Mouse (Mus musculus): ENCODE measurements around the gene Chst14. TPM values are rescaled to one million over a fixed set of nuclear protein-coding genes. Genes with fewer than 3 reads are reported as not detected.

Chst14 gene
- polyA plus RNA-seq (2015; fragmentation: Nextera tagmentation; extraction: Ambion mirVana), result 26.3 and 26.9 TPM in 2 replicates

DNA sequence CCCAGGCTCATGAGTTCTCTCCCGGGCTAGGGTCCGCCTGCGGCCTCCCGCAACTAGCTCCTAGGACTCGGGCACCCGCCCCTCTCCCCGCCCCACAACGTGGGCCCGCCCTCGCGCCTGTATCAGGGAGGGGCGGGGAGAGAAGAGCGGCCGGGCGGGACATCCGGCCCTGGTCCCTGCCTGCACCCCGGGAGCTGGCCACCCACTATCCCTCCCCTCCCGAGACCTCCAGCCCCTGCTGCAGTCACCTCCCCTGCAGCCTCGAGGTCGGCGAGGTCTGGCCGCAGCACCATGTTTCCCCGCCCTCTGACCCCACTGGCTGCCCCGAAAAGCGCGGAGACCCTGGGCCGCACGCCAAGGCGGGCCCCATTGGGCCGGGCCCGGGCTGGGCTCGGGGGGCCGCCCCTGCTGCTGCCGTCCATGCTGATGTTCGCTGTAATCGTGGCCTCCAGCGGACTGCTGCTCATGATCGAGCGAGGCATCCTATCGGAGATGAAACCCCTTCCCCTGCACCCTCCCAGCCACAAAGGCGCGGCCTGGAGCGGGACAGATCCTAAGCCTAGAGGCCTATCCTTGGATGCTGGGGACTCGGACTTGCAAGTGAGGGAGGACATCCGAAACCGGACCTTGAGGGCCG is at the start of gene Chst14:
Gene Chst14 (plus strand): TSS at position 136 of the 637 bp plus-strand sequence.
- Histone ChIP-seq H3K27me3 (replicated peaks) (no peaks in the 10 kb centered on the region), H3K9me3 (no peaks in the 10 kb centered on the region), H3K36me3 (peaks cover 7% of the 10 kb centered on the region; the same call in 1 of the 2 replicates), H3K4me3 (replicated peaks) (peak within 1 kb of the TSS; percentile 87), H3K4me2 (peak within 1 kb of the TSS; percentile 91), H3K27ac (peak within 1 kb of the TSS; percentile 75), H3K4me1 (peaks cover 19% of the 10 kb centered on the region; the same call in 1 of the 2 replicates), H3K9ac (peak within 1 kb of the TSS; percentile 93)
- peak; percentile 91 for ATAC-seq (ENCODE audit: insufficient read depth, low FRiP score, low read depth)
- under 1% methylated on average over 44 of the region's 47 CpGs for WGBS

DNA sequence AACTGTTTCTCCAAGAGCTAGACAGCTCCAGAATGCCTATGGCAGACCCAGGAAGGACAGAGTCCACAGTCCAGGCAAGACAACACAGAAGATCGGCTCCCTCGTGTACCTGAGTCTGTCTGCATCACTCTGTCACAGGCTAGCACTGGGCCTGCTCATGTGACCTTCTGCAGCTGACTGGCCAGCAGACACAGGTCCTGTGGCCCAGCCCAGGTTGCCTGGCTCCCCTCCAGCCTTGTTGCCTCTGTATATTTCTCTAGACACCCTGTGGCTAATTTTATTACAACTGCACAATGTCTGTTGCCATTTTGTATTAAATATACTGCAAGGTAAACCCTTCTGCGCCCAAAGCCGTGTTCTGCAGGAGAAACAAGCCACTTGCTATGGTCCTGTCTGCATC is 45.3 kb upstream of the Chst14 start:
- 81% methylated on average over 4 of the region's 4 CpGs for WGBS
- no peak overlapping the region for H3K9ac ChIP-seq
- H3K4me1 ChIP-seq, result peaks cover 4% of the 10 kb centered on the region; the same call in 1 of the 2 replicates
- no peak overlapping the region for H3K4me3 ChIP-seq (replicated peaks)
- no peak overlapping the region for H3K4me2 ChIP-seq
- ATAC-seq (ENCODE audit: insufficient read depth, low FRiP score, low read depth), result no peak
- H3K27me3 ChIP-seq (replicated peaks), result peaks cover 13% of the 10 kb centered on the region; the same call in 1 of the 2 replicates
- H3K27ac ChIP-seq, result no peak overlapping the region
- peaks cover 11% of the 10 kb centered on the region for H3K36me3 ChIP-seq
- H3K9me3 ChIP-seq, result no peaks in the 10 kb centered on the region

DNA sequence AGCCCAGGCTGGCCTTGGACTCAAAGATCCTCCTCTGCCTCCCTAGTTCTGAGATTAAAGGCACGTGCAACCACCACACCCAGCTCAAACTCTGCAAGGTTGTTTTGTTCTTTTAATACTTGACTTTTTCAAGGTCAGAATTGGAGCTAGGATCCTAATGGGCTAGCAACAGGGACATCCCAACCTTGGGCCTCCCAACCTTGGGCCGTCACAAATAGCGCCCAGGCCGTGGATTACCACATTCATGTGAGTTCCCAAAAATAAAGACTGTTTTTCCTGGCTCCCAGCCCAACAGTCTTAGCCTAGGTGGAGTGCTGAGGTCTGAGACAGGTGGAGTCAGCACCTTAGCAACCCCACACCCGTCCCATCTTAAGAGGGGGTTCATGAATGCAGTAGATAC is 44.3 kb upstream of the Chst14 start:
- no peak overlapping the region for H3K4me2 ChIP-seq
- H3K9ac ChIP-seq, result no peak overlapping the region
- no peak for ATAC-seq (ENCODE audit: insufficient read depth, low FRiP score, low read depth)
- H3K4me3 ChIP-seq (replicated peaks), result no peak overlapping the region
- WGBS, result 81% methylated on average over 5 of the region's 5 CpGs
- H3K36me3 ChIP-seq, result peaks cover 9% of the 10 kb centered on the region; the same call in 1 of the 2 replicates
- no peaks in the 10 kb centered on the region for H3K9me3 ChIP-seq
- peaks cover 16% of the 10 kb centered on the region; the same call in 1 of the 2 replicates for H3K27me3 ChIP-seq (replicated peaks)
- H3K27ac ChIP-seq, result no peak overlapping the region
- peaks cover 4% of the 10 kb centered on the region; the same call in 1 of the 2 replicates for H3K4me1 ChIP-seq

DNA sequence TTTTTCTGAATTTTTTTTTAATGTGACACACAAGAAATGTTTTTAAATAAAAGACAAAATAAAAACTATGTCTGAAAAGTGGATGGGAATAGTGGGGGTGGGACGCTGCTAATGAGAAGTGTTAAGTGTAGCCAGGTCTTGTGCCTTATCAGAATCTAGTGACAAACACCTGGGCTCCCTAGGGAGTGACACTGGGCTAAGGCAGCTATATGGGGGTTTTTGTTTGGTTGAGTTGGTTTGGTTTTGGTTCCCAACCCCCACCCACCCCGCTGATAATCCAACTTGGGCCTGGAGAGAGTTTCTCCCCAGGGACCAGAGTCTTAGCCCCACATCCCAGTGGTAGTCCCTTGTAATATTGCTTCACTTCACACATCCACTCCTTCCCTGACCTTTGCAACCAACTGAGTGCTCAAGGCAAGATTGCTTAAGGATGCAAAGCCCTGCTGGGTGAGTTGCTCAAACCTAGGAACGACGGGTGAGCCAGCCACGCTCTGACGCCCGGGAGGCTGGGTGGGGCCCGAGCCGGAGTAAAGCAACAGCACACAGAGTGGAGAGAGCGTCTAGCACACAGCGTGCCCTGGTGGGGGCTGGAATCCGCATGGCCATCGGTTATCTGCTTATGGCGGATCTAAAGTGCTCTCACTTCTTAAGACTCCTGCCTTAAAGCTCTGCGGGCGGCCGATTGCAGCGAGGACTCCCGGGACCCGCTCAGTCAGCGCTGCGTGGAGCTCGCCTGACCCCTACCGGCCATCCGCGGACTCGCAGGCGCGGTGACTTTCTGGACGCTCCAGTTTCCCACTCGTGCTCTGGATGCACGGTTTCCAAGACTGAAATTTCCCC is 43.2 kb upstream of the Chst14 start:
- Histone ChIP-seq H3K9ac (peak overlapping the region; percentile 30; the same call in 1 of the 2 replicates), H3K36me3 (no peaks in the 10 kb centered on the region), H3K27ac (no peak overlapping the region), H3K4me3 (replicated peaks) (peak overlapping the region; percentile 39), H3K27me3 (replicated peaks) (peaks cover 21% of the 10 kb centered on the region; the same call in 1 of the 2 replicates), H3K4me1 (peaks cover 4% of the 10 kb centered on the region; the same call in 1 of the 2 replicates), H3K4me2 (peak overlapping the region; percentile 77), H3K9me3 (no peaks in the 10 kb centered on the region)
- 3% methylated on average over 32 of the region's 32 CpGs for WGBS
- peak; percentile 74 for ATAC-seq (ENCODE audit: insufficient read depth, low FRiP score, low read depth)

DNA sequence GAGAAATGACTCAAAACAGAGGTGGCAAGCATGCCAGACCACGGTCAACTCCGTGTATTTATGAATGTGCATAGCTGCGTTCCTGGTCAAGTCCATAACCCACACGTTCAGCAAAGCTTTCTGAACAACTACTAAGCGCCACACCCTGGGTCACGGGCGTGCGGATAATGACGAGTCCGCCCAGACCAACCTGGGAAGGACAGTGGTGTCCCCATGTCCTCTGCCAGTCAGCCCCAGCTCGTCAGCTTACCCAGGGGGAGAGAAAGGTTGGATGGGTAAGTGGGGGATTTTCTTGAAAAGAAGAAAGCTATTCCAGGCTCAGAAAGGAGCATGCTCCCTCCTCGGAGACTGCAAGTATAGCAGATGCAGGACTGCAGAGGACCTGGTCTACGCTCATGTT is 38.9 kb upstream of the Chst14 start:
- Histone ChIP-seq H3K9ac (no peak overlapping the region), H3K27ac (no peak overlapping the region), H3K4me1 (peaks cover 4% of the 10 kb centered on the region; the same call in 1 of the 2 replicates), H3K9me3 (no peaks in the 10 kb centered on the region), H3K27me3 (replicated peaks) (peaks cover 24% of the 10 kb centered on the region), H3K4me3 (replicated peaks) (no peak overlapping the region), H3K4me2 (peak overlapping the region; percentile 12; the same call in 1 of the 2 replicates), H3K36me3 (no peaks in the 10 kb centered on the region)
- ATAC-seq (ENCODE audit: insufficient read depth, low FRiP score, low read depth), result no peak
- 55% methylated on average over 13 of the region's 13 CpGs for WGBS

DNA sequence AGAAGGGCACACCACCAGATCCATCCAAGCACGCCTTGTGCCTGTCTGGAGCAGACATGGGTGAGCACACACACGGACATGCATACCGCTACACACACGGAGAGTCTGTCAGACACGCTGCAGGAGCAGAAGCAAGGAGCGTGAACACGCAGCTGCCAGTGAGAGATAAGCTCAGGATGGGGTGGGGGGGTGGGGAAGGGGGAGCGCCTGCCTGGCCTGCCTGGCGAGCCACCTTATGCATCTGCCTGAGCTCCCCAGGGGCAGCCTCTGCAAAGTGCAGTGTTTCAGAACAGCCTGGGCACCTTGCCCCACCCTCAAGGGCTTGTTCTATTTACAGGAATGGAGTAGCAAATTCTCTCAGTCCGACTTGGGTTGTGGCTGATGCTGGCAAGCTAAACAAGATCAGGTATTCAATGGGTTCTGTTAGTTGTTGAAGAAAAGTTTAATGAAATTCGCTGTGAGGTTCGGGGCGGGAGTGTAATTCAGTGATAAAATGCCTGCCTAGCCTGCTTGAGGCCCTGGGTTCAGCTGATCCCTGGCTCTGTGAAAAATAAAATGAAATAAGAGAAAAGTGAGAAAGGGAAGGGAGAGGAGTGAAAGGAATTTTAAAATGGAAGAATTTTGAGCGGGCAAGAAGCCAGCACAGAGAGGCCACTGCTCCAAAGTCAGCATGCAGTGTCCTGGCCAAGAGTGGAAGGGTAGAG is 38.3 kb upstream of the Chst14 start:
- no peak overlapping the region for H3K27ac ChIP-seq
- H3K9me3 ChIP-seq, result no peaks in the 10 kb centered on the region
- H3K36me3 ChIP-seq, result no peaks in the 10 kb centered on the region
- peaks cover 28% of the 10 kb centered on the region for H3K27me3 ChIP-seq (replicated peaks)
- H3K4me1 ChIP-seq, result peaks cover 3% of the 10 kb centered on the region; the same call in 1 of the 2 replicates
- WGBS, result 17% methylated on average over 14 of the region's 14 CpGs
- H3K4me2 ChIP-seq, result peak overlapping the region; percentile 12; the same call in 1 of the 2 replicates
- H3K4me3 ChIP-seq (replicated peaks), result no peak overlapping the region
- peak; percentile 78; the same call in 1 of the 2 replicates for ATAC-seq (ENCODE audit: insufficient read depth, low FRiP score, low read depth)
- H3K9ac ChIP-seq, result no peak overlapping the region

DNA sequence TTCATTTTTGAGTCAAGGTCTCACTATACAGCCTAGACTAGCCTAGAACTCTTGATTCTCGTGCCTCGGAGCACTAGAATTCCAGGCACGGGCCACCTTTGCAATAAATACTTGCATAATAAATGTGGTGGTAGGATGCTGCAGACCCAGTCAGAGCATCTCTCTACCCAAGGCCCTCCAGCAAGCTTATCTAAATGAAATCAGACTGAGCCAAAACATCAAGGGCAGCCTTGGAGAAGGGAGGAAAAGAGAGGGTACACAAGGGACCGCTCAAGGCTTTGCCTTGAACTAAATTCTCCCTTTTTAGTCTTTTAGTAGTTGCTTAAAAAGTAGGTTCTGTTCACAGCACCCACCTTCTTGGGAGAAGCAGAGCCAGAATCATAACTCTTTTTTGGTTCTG is 35.1 kb upstream of the Chst14 start:
- no peak overlapping the region for H3K9ac ChIP-seq
- no peaks in the 10 kb centered on the region for H3K36me3 ChIP-seq
- H3K27me3 ChIP-seq (replicated peaks), result peaks cover 32% of the 10 kb centered on the region
- no peaks in the 10 kb centered on the region for H3K9me3 ChIP-seq
- peaks cover 4% of the 10 kb centered on the region for H3K4me1 ChIP-seq
- 85% methylated on average over 4 of the region's 4 CpGs for WGBS
- H3K4me2 ChIP-seq, result no peak overlapping the region
- no peak overlapping the region for H3K27ac ChIP-seq
- no peak overlapping the region for H3K4me3 ChIP-seq (replicated peaks)
- ATAC-seq (ENCODE audit: insufficient read depth, low FRiP score, low read depth), result no peak

DNA sequence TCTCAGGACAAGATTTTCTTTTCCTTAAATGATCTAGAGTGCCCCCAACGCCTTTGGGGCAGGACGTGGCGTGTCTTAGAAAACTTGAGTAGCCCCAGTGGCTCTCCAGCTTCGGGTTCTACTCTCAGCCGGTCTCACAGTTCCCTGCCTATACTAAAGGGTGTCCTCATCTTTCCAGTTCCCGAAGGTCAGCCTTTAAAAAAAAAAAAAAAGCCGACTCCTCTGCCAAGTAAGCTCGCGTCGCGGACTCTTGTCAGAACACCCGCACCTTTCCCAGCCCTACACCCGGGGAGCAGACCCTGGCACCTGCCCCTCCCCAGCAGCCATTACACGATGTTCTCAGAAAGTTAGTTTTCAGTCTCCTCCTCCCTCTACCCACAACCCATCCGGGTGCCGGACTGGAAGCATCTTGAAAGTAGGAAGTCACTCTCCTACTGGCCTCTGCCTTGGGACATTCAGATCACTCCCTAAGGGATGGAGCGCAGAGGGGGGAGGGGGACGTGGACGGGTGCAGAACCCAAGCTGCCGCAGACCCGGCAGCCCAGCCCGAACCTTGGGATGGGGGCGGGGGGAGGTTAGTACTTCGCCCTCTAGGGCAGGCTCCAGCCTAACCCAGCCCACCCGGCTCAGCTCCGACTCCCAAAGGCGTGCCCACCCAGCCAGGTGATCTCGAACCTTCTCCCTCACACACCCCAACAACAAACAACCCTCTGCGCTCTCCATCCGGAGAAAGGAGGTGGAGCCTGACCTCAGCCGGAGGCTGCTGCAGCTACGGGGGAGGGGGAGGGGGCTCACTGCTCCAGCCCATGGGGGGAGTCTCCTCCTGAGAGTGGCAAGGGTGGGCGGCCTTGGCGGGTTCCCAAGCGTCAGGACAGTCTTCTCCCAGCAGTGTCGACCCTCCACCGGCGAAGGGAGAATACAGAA is 30.0 kb upstream of the Chst14 start:
- Histone ChIP-seq H3K27ac (no peak overlapping the region), H3K9me3 (no peaks in the 10 kb centered on the region), H3K36me3 (no peaks in the 10 kb centered on the region), H3K27me3 (replicated peaks) (peaks cover 63% of the 10 kb centered on the region), H3K9ac (peak overlapping the region; percentile 9; the same call in 1 of the 2 replicates), H3K4me3 (replicated peaks) (peak overlapping the region; percentile 49), H3K4me1 (peaks cover 31% of the 10 kb centered on the region), H3K4me2 (peak overlapping the region; percentile 96)
- peak; percentile 19; the same call in 1 of the 2 replicates for ATAC-seq (ENCODE audit: insufficient read depth, low FRiP score, low read depth)
- WGBS, result 3% methylated on average over 38 of the region's 38 CpGs

DNA sequence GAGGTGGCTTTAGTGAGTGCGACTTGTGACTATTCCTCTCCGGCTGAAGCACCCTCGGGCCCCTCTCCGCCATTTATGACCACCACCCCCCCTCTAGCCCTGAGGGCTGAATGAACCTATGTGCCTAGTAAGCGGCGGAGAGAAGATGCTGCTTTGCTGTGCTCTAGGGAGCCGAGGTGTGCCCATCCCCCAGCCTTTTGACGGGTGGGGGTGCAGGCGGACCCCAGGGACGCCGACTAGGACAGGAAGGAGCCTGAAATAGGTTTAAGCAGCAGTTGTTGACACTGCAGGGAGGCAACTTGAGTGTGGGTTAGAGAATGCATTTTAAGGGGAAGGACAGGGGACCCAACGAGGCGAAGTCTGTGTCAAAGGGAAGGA is 29.4 kb upstream of the Chst14 start:
- H3K4me3 ChIP-seq (replicated peaks), result peak overlapping the region; percentile 49
- peak overlapping the region; percentile 96 for H3K4me2 ChIP-seq
- no peak for ATAC-seq (ENCODE audit: insufficient read depth, low FRiP score, low read depth)
- WGBS, result 1% methylated on average over 13 of the region's 13 CpGs
- H3K27me3 ChIP-seq (replicated peaks), result peaks cover 63% of the 10 kb centered on the region
- H3K9me3 ChIP-seq, result no peaks in the 10 kb centered on the region
- H3K36me3 ChIP-seq, result no peaks in the 10 kb centered on the region
- H3K9ac ChIP-seq, result 0 out of 2 replicates have a peak overlapping the region, but pooled peaks have one; percentile 9
- H3K27ac ChIP-seq, result no peak overlapping the region
- peaks cover 31% of the 10 kb centered on the region for H3K4me1 ChIP-seq

DNA sequence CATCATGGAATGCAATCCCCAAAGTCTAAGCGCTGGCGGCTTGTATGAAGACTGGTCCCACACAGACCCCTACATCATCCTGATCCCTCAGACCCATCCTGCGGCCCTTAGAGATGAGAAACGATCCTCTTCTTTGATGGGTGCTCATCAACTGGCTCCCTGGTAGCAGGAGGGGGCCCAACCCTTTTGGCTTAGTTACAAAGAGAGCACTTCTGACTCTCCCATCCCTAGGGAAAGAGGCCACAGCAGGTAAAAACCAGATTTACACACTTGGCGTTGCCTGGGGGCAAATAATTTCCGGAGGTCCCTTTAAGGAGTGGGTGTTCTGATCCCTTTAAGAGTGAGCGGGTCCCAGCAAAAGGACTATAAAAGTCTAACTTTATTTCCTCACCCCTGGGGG is 28.9 kb upstream of the Chst14 start:
- H3K4me3 ChIP-seq (replicated peaks), result peak overlapping the region; percentile 49
- H3K4me1 ChIP-seq, result peaks cover 34% of the 10 kb centered on the region
- ATAC-seq (ENCODE audit: insufficient read depth, low FRiP score, low read depth), result no peak
- peaks cover 63% of the 10 kb centered on the region for H3K27me3 ChIP-seq (replicated peaks)
- 6% methylated on average over 7 of the region's 7 CpGs for WGBS
- no peaks in the 10 kb centered on the region for H3K9me3 ChIP-seq
- H3K9ac ChIP-seq, result no peak overlapping the region
- H3K27ac ChIP-seq, result no peak overlapping the region
- H3K36me3 ChIP-seq, result no peaks in the 10 kb centered on the region
- peak overlapping the region; percentile 96 for H3K4me2 ChIP-seq

DNA sequence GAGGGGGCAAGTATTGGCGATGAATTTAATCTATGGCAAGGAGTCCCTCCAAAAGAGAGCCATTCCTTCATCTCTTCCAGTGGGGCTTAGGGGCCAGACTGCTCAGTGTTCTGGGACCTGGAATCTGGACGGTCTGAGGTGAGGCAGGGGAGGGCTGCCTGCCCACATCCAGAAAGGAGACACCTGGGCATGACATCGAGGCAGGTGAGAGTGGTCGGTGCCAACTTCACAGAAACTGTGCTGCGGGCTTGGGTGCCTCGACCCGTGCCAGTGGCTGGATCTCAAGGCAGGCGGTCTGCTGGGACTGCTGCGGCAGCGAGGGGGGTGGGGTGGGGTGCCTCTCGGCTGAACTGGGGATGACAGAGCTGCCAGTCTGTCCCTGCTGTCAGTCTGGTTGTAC is 28.5 kb upstream of the Chst14 start:
- no peak overlapping the region for H3K4me3 ChIP-seq (replicated peaks)
- no peak overlapping the region for H3K4me2 ChIP-seq
- ATAC-seq (ENCODE audit: insufficient read depth, low FRiP score, low read depth), result no peak
- H3K4me1 ChIP-seq, result peaks cover 38% of the 10 kb centered on the region
- no peak overlapping the region for H3K27ac ChIP-seq
- H3K27me3 ChIP-seq (replicated peaks), result peaks cover 60% of the 10 kb centered on the region
- no peaks in the 10 kb centered on the region for H3K36me3 ChIP-seq
- H3K9ac ChIP-seq, result no peak overlapping the region
- WGBS, result 9% methylated on average over 11 of the region's 11 CpGs
- H3K9me3 ChIP-seq, result no peaks in the 10 kb centered on the region

Data from stomach, embryonic 15.5 days (tissue).